Mouse (Mus musculus): ENCODE results near the gene Brat1.

GRCm38 (mm10) chr5:140764921-140765613 lies 60.3 kb downstream of the Brat1 start:
- no peak for TF ChIP-seq CTCF (IDR thresholded peaks at IDR 0.05; ENCODE audit: low read depth, low read length)
- TF ChIP-seq POLR2A (IDR thresholded peaks at IDR 0.05; ENCODE audit: extremely low read depth, insufficient read depth, low read length) = no peak

Measured in liver, adult 2 months (tissue).